Mouse (Mus musculus) liver, adult 2 months (tissue): ENCODE measurements around the gene Pygl.

Experiments
- CTCF ChIP-seq: fragments of 200-500 bp; IDR thresholded peaks from 2 replicates; pipeline ENCODE4 v1.5.1; 2011; ENCODE audit warnings: low read depth, low read length, control low read depth
- POLR2A ChIP-seq: fragments of 200-500 bp; IDR thresholded peaks from 2 replicates; pipeline ENCODE4 v1.6.1; 2011; ENCODE audit warnings: low read length, control low read depth; ENCODE audit not compliant: insufficient read depth; ENCODE audit errors: extremely low read depth

DNA sequence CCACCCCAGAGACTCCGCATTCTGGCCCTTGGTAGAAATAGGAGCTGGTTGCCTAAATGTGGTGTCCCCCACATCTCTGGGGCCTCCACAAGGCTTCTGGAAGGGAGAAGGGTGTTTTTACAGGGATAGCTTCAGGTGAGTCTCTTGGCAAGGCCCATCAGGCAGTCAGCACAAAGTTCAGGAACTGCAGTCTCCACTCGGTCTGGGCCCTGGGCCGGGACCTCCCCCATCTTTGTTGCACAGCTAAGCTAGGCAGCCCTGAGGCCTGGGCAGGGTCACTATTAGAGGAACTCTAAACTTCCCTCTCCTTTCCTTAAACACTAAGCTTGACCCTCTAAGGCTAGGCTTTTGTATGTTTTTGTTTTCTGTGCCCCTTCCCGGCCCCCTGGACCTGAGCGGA, 4.6 kb downstream of the Pygl start:
- TF ChIP-seq POLR2A (0 out of 2 replicates have a peak, but pooled peaks have one; percentile 3), CTCF (no peak)
